Mouse (Mus musculus) right cerebral cortex, postnatal 10 days (tissue): ENCODE data around the gene Eif3k.

Experiments
- DNase-seq, 2 experiments: peaks; one replicate each; pipeline ENCODE4 v3.0.0; 2021; ENCODE audit warnings: low spot score in 2 of 2

Gene Eif3k

DNA sequence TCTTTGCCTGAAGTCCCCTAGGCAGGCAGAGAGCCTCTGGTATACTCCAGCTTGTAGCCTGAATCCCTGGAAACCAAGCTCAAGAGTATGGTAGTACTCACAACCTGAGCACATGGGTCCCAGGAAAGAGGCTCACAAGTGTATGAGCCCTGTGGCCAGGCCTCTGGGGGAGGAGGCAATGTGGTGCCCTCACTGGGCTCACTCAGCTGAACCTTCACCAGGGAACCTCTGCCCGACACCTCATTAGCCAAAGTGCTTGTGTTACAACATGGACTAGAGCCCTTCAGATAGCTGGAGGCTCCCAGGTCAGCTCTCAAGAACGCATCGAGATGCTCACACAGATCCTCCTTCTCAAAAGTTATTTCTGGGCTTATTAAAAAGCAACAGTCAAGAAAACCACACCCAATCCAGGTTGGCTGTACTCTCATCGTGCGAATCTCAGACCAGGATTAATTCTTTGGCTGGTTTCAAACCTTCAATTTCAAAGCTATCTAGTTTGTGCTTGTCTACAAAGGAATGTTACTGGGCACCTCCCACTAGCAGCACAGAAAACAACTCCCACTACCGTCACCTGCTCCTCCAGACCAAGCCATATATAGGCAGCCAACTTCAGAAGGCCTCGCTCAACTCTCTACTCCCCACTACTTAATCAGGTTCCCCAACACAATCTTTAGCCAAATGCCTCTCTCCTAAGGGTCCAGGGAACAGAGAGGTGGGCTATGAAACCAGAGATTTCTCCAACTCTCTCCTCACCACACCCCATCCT lies 42.1 kb downstream of the Eif3k start:
- DNase-seq, result no peak

DNA sequence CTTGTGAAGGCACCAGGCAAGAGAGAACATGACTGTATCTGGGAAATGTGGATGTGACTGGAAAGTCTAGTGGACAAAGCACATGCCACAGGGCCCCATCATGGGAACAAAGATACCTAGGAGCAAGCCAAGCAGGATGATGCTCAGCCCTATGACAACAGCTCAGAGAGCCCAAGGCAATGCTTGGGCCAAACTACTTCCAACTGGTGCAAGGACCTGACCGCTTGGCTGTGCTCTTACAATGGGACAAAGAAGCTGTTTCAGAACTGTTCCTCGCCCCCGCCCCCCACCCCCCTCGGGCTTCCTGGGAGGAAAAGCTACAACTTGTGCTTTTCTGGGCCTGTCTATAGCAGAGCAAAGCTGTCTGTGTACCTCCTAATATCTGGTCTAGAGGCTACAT lies 43.0 kb downstream of the Eif3k start:
- DNase-seq, result no peak

DNA sequence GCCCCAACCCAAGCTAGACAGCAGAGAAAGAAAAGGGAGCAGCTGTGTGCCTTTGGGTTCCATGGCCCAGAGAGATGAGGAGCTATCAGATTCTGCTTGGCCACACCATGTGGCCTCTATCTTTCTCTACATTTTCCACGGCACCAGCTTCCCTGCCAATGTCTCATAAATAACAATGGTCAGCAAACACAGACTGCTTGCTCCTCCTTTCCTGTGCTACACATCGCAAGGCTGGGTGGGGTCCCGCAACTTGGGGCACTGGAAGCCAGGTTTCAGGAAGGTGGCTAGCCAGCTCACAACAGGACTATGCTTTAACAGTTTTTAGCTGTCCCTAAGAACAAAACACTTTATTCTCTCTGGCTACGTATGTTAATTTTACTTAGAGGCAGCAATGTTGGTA lies 44.9 kb downstream of the Eif3k start:
- DNase-seq, result no peak

DNA sequence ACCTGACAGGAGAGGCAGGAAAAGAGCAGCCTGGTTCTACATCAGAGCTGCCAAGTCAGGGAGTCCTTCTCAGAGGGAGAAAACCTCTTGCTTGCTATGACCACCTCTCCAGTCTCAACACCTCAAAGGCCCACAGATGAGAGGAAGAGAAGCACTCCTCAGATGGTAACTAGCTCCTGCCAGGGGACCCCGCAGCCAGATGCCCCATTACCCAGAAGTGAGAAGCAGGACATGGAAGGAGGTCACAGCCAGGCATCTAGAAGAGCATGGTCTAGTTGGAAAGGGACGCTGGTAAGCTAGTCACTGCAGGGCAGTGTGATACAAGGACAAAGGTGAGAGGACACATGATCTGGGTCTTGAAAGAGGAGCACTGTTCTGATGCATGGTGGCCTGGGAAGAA lies 47.8 kb downstream of the Eif3k start:
- DNase-seq, result no peak

DNA sequence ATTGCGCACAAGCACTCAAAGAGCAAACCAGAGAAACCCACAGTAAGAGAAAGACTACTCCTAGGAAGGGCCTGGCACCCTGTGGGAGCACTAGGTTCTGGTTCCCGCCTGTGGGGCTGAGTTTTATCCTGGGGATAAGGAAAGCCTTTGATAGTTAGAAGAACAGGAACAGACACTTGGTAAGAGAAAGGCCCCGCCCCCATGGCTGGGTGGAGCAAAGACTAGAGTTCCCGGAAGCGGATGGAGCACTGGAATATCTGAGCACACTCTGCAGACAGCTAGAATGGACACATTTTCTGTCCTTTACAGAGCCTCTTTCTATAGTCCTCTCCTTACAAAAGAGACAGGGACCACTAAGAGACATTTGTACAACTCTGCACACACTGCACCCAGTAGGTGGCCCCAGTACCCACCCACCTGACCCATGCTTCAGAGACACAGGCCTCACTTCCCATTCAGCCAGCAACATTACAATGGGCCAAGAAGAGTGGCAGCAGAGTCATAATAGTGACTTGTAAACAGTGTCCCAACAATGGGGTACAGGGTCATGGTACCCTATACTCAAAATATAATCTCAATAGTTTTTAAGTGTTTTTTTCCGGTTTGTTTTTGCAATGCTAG lies 49.1 kb downstream of the Eif3k start:
- no peak for DNase-seq

DNA sequence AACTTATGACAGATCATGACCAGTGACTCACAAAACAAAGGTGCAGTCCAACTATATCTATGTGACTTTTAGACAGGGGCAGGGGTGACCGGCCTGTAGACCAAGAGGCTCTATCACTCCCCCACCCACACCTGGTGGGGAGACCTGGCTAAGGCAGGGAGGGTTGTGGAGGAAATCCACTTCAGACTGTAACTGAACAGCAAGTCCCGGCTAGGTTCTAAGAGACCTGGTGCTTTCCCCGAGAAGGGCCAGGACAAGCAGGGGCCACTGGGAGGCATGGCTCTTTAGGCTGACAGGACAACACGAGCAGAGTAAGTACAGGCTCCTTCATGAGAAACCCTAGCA lies 50.0 kb downstream of the Eif3k start:
- no peak for DNase-seq

DNA sequence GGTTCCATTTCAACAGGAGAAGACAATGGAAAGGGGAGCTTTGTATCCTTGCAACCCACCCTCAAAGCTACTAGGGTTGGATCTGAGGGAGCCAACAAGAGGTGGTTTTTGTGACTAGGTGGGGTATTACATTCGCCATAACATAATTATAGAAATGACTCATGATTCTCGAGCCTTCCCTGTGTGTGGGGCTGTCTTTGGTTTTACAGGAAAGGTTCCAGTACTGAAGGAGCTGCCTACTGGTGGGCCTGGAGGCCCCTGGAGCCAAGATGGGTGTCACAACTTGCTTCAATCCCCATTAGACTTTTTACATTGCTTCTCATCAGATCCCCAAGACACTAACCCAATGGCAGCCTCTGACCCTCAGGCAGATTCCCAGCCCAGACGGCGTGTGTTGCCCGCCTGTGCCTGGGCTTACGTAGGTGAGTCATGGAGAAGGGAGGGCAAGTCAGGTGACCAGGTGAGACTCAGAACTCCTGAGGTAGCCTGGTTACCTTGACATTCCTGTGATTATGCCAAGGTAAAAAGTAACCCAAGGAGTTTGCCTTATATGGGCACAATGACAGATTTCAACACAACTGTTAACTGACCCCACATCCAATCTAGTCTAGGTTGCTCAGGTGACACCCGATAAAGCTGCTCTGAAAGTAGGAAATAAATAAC lies 50.5 kb downstream of the Eif3k start:
- DNase-seq, result no peak

DNA sequence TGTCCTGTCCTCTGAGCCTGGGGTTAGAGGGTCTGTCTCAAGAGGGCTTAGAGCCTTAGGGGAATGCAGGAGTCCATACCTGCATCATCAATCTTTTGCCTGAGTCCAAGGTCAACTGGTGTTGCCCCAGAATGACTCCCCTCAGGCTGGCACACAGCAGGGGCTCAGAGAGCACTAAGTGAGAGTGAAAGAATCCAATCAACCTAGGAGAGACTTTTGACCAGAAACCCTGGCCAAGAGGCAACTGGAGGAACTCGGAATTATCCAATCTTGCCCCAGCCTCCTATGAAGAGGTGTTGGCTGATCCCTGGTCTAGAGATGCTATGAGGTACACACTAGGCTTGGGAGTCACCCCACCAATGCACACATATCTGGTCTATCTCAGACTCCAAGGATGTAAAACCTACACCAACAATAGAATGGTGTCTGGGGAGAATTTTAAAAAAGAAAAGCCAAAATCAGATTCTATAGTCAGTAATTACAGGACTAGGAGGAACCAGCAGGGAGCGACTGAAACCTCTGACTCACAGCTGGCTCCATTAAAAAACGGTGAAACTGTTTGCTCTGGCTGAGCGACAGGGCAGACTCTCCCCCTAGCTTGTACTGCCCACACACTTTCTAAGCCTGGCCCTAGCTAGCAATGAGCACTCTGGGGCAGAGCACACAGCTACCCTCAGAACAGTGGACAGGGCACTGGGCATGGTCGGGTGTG lies 51.2 kb downstream of the Eif3k start:
- no peak for DNase-seq

DNA sequence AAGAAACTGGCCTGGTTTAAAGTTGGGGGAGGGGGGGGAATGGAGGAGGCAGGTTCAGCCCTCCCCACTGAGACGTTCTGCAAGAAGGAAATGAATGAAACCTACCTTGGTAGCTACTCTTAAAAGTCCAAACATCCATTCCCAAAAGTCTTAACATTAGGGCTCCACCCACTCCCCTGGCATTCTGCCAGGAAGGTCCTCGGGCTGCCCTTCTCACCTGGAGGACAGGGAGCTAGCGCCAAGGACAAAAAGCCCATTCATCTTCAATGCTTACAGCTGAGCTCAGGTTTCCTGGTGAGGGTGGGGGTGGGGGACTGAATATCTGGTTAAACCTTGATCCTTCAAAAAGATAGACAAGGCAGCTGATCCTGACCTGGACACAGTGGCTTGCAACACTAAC lies 52.3 kb downstream of the Eif3k start:
- DNase-seq, result no peak

DNA sequence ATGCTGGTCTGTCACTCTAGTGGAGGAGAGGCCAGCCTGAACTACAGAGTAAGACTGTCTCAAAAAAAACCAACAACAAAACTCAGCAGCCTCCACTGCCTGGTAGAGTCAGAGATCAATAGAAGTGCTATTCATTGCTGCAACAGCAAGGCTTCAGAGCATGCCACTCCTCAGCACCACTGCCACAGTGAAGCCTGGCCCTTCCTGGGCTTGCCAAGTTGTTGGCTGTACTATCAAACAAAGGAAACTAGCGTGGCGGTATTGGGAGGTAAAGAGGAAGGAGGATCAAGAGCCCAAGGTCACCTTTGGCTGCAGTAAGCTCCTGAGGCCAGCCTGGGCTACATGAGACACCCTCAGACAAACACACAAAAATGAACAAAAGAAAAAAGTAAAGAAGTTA lies 55.5 kb downstream of the Eif3k start:
- DNase-seq, result no peak

DNA sequence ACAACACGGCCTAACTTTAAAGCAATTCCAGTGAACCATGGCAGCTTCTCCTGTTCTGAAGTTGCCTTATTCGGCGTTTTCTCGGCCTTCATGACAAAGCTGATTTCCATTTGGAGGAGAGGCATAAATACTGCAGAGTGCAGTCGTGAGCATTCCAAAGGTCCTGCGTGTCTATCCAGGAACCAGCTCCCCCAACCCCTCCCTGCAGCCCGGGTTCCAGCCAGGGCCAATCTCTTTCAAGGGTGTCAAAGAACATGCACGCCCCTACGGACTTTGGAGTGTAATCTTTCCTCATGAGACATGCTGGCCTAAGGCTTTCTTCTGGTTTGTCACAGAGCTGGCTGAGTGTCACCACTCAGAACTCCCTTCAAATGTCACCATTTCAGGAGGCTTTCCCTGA lies 56.3 kb downstream of the Eif3k start:
- no peak for DNase-seq

DNA sequence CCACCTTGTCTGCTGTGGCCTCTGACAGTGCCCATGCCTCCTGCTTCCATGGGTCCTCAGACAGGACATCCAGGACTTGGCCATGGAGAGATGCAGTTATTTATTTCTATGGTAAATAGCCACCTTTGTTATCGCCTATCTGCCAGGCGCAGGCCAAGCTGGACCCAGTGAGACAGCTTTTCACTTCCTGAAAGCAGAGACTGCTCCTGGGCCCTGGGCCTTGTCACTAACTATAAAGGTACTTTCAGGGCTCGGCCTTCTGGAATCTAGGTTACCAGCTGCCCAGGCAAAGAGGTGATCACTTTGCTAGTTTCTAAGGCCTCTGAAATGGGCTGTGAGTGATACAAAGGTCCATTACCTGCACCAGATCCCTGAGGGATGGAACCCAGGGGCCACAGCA lies 56.9 kb downstream of the Eif3k start:
- no peak for DNase-seq

DNA sequence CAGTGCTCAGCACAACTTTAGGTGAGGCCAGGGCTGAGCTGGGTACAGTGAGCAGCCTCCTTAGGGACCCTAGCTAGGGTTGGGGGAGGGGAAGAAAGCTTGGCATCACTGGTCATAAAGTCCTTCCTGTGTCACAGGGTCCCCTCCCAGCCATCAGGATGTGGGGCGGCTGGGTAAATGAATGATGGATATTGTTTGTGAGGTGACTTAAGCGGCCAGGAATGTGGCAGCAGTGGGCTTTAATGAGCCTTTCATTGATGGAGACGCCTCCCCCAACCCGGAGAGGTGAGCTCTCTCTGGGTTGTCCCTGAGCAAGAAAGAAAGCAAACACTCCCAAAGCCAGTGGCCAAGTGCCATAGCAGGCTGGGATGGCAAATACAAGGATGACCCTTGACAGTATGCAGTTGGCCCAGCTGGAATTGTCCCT lies 57.8 kb downstream of the Eif3k start:
- no peak for DNase-seq

DNA sequence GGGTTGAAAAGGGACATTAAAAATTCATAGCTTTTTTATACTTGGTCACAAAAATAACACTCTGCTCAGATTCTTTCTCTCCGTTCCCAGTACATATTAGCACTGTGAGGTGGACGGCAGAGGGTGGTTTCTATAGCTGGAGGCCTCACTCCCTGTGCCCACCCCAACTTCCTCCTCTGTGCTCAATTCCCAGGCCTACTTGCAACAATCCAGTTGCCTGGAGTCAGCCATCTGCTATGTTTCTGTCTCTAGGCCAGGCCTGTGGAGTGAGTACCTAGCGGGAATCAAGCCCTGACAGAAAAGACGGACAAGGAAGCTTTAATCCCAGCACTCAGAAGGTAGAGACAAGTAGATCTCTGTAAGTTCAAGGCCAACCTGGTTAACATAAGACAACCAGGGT lies 59.1 kb downstream of the Eif3k start:
- peak; percentile 47 to 57 for DNase-seq

DNA sequence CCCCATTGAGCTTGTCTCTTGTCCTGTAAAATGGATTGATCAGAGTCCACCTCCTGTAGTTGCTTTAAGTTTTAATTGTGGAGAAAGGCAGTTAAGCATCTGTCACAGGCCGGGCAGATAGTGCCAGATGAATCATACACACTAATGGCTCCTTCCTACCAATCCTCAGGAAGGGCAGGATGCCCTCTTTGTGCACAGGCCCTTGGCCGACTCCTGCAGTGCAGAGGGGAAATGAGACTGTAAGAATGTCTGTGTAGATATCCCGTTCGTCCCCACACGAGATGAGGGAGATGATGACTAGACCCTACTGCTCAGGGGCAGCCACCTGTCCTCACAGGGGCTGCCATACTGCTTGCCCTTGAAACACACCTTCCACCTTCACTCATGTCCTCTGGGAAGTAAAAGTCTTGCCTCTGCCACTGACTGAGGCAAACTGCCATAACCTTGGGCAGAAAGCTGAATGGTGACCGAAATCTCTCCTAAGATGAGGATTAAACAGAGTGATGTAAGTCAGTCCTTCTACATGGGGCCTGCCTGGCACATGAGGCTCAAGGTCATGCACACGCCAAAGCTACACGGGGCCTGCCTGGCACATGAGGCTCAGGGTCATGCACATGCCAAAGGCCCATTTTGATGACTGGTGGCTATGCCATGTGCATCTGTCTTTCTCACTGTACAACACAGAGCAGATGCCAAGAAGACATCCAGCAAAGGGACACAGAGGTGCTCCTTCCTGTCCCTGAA lies 59.8 kb downstream of the Eif3k start:
- DNase-seq, result no peak
